Mouse (Mus musculus): ENCODE results near the gene Lpcat4. TPM values are rescaled to one million over a fixed set of nuclear protein-coding genes. Genes with fewer than 3 reads are reported as not detected.
"Not testable (repeated sequence)": the region's sequence is repeated elsewhere in the genome, so short reads cannot be mapped to it uniquely, and the experiment has no call there.

The Lpcat4 gene
- polyA plus RNA-seq, 1 experiment from 2014 or later = 21.0 TPM

GRCm38 (mm10) chr2:112285031-112285390, 45.7 kb downstream of the Lpcat4 start:
- H3K4me1 ChIP-seq = peaks cover 8% of the 10 kb centered on the region
- no peak for ATAC-seq (ENCODE audit: insufficient number of reproducible peaks, low FRiP score, low TSS enrichment, low read depth)
- no peaks in the 10 kb centered on the region for H3K27me3 ChIP-seq
- 56% methylated on average over 6 of the region's 6 CpGs for WGBS
- peak overlapping the region; percentile 38 for H3K4me3 ChIP-seq
- H3K9me3 ChIP-seq = no peaks in the 10 kb centered on the region
- H3K9ac ChIP-seq = no peak overlapping the region
- peak overlapping the region; percentile 56; the same call in 1 of the 2 replicates for H3K4me2 ChIP-seq
- H3K27ac ChIP-seq = no peak overlapping the region
- no peaks in the 10 kb centered on the region for H3K36me3 ChIP-seq

DNA sequence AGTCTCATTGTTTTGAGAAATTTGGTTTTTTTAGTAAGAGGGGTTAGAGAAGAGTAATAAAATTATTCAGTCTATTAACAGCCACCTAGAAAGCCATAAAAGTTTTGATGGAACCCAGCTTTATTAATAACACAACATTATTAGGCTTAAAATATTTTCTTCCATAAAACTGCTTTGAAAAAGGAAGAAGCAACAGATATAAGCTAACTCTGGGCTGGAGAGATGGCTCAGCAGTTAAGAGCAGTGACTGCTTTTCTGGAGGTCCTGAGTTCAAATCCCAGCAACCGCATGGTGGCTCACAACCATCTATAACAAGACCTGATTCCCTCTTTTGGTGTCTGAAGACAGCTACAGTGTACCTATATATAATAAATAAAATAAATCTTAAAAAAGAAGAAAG, 46.8 kb downstream of the Lpcat4 start:
- H3K27me3 ChIP-seq; H3K27ac ChIP-seq; ATAC-seq (ENCODE audit: insufficient number of reproducible peaks, low FRiP score, low TSS enrichment, low read depth); H3K4me3 ChIP-seq; H3K36me3 ChIP-seq; H3K9me3 ChIP-seq; H3K4me2 ChIP-seq; H3K4me1 ChIP-seq; H3K9ac ChIP-seq: not testable (repeated sequence)
- WGBS = 93% methylated on average over 1 of the region's 1 CpGs

- no peak for ATAC-seq (ENCODE audit: insufficient number of reproducible peaks, low FRiP score, low TSS enrichment, low read depth)
- Histone ChIP-seq H3K36me3 (no peaks in the 10 kb centered on the region), H3K27me3 (no peaks in the 10 kb centered on the region), H3K9me3 (no peaks in the 10 kb centered on the region), H3K4me1 (peaks cover 8% of the 10 kb centered on the region), H3K9ac (no peak overlapping the region), H3K4me3 (no peak overlapping the region), H3K4me2 (no peak overlapping the region), H3K27ac (no peak overlapping the region)
- WGBS = 63% methylated on average over 4 of the region's 4 CpGs
Observed at GRCm38 (mm10) chr2:112287059-112287458, 47.8 kb downstream of the Lpcat4 start.

DNA sequence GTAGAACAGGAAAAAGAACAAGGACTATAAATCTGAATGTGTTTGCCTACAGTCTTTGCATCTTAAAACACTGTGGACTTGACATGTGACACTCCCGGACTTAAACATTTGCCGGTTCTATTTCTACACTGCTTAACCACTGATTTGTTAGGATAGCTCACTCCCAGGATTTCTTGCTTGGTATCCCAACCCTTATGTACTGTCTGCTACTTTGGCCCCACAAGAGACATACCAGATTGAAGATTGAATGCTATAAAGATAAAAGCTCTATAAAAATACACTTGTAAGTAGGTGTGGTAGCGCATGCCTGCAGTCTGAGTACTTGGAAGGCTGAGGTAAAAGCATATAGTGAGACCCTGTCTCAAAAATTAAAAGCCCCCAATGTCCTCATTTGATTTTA, 50.2 kb downstream of the Lpcat4 start:
- ATAC-seq (ENCODE audit: insufficient number of reproducible peaks, low FRiP score, low TSS enrichment, low read depth) = no peak
- no peaks in the 10 kb centered on the region for H3K27me3 ChIP-seq
- no peak overlapping the region for H3K9ac ChIP-seq
- H3K9me3 ChIP-seq = no peaks in the 10 kb centered on the region
- H3K36me3 ChIP-seq = no peaks in the 10 kb centered on the region
- WGBS = 82% methylated on average over 3 of the region's 3 CpGs
- H3K27ac ChIP-seq = no peak overlapping the region
- peaks cover 3% of the 10 kb centered on the region for H3K4me1 ChIP-seq
- no peak overlapping the region for H3K4me3 ChIP-seq
- no peak overlapping the region for H3K4me2 ChIP-seq

DNA sequence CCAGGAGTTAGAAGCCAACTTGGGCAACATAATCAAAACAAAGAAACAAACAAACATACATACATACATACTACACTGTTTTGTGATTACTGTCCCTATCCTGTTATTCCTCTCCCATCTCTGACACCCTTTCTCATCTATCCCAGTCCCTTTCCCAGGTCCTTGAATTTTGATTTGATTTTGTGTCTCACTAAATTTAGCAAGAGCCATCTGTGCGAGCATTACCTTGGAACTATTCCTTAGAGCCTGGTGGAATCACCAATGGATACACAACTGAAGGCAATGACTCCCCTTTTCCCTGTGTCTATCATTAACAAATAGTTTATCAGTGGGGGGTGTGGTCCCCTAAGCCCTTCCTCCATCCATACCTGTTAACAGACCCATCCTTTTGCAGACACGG, 53.6 kb downstream of the Lpcat4 start:
- 88% methylated on average over 2 of the region's 2 CpGs for WGBS
- Histone ChIP-seq H3K4me3 (no peak overlapping the region), H3K9ac (no peak overlapping the region), H3K4me2 (no peak overlapping the region), H3K36me3 (no peaks in the 10 kb centered on the region), H3K27me3 (no peaks in the 10 kb centered on the region), H3K4me1 (no peaks in the 10 kb centered on the region), H3K9me3 (no peaks in the 10 kb centered on the region), H3K27ac (no peak overlapping the region)
- ATAC-seq (ENCODE audit: insufficient number of reproducible peaks, low FRiP score, low TSS enrichment, low read depth) = no peak

- H3K36me3 ChIP-seq = no peaks in the 10 kb centered on the region
Observed at GRCm38 (mm10) chr2:112296211-112296610, 56.9 kb downstream of the Lpcat4 start.

More at GRCm38 (mm10) chr2:112296211-112296610, 56.9 kb downstream of the Lpcat4 start:
- Histone ChIP-seq H3K9ac (no peak overlapping the region), H3K27me3 (no peaks in the 10 kb centered on the region), H3K27ac (no peak overlapping the region), H3K4me2 (no peak overlapping the region), H3K4me3 (no peak overlapping the region), H3K9me3 (no peaks in the 10 kb centered on the region), H3K4me1 (no peaks in the 10 kb centered on the region)
- ATAC-seq (ENCODE audit: insufficient number of reproducible peaks, low FRiP score, low TSS enrichment, low read depth) = no peak
- 79% methylated on average over 3 of the region's 3 CpGs for WGBS

Other genes with a start within 250 kb of the Lpcat4 start
- not detected in 2 replicates for gene Olfr1309, start 249.2 kb upstream of the Lpcat4 start, polyA plus RNA-seq (2015; fragmentation: Nextera tagmentation; extraction: Ambion mirVana)
- not detected in 2 replicates for gene Olfr1310, start 226.8 kb upstream of the Lpcat4 start, polyA plus RNA-seq (2015; fragmentation: Nextera tagmentation; extraction: Ambion mirVana)
- not detected in 2 replicates for gene Olfr1311, start 215.1 kb upstream of the Lpcat4 start, polyA plus RNA-seq (2015; fragmentation: Nextera tagmentation; extraction: Ambion mirVana)
- gene Olfr1312, start 189.2 kb upstream of the Lpcat4 start, polyA plus RNA-seq (2015; fragmentation: Nextera tagmentation; extraction: Ambion mirVana) = not detected in 2 replicates
- gene Olfr1313, start 161.6 kb upstream of the Lpcat4 start, polyA plus RNA-seq (2015; fragmentation: Nextera tagmentation; extraction: Ambion mirVana) = not detected in 2 replicates
- not detected in 2 replicates for gene Olfr1314, start 142.7 kb upstream of the Lpcat4 start, polyA plus RNA-seq (2015; fragmentation: Nextera tagmentation; extraction: Ambion mirVana)
- gene Olfr1315-ps1, start 124.0 kb upstream of the Lpcat4 start, polyA plus RNA-seq (2015; fragmentation: Nextera tagmentation; extraction: Ambion mirVana) = not detected in 2 replicates
- gene Olfr1316, start 104.5 kb upstream of the Lpcat4 start, polyA plus RNA-seq (2015; fragmentation: Nextera tagmentation; extraction: Ambion mirVana) = not detected in 2 replicates
- gene Olfr1317, start 99.1 kb upstream of the Lpcat4 start, polyA plus RNA-seq (2015; fragmentation: Nextera tagmentation; extraction: Ambion mirVana) = not detected in 2 replicates
- gene Olfr1318, start 85.3 kb upstream of the Lpcat4 start, polyA plus RNA-seq (2015; fragmentation: Nextera tagmentation; extraction: Ambion mirVana) = not detected in 2 replicates
- gene Nutm1, start 19.8 kb downstream of the Lpcat4 start, polyA plus RNA-seq (2015; fragmentation: Nextera tagmentation; extraction: Ambion mirVana) = not detected in 2 replicates
- 185 and 207 TPM in 2 replicates for gene Nop10, start 22.5 kb downstream of the Lpcat4 start, polyA plus RNA-seq (2015; fragmentation: Nextera tagmentation; extraction: Ambion mirVana)
- 8.0 and 8.6 TPM in 2 replicates for gene Slc12a6, start 26.4 kb downstream of the Lpcat4 start, polyA plus RNA-seq (2015; fragmentation: Nextera tagmentation; extraction: Ambion mirVana)
- not detected in 2 replicates for gene Gm21985, start 26.8 kb downstream of the Lpcat4 start, polyA plus RNA-seq (2015; fragmentation: Nextera tagmentation; extraction: Ambion mirVana)
- gene Emc4, start 128.6 kb downstream of the Lpcat4 start, polyA plus RNA-seq (2015; fragmentation: Nextera tagmentation; extraction: Ambion mirVana) = 129 and 132 TPM in 2 replicates
- 47.8 and 48.9 TPM in 2 replicates for gene Katnbl1, start 139.7 kb downstream of the Lpcat4 start, polyA plus RNA-seq (2015; fragmentation: Nextera tagmentation; extraction: Ambion mirVana)
- gene Emc7, start 215.5 kb downstream of the Lpcat4 start, polyA plus RNA-seq (2015; fragmentation: Nextera tagmentation; extraction: Ambion mirVana) = 20.0 and 20.8 TPM in 2 replicates
- 0.12 and 0.21 TPM in 2 replicates for gene Chrm5, start 241.3 kb downstream of the Lpcat4 start, polyA plus RNA-seq (2015; fragmentation: Nextera tagmentation; extraction: Ambion mirVana)

Data from limb, embryonic 15.5 days (tissue).